In the genomic region with DNA sequence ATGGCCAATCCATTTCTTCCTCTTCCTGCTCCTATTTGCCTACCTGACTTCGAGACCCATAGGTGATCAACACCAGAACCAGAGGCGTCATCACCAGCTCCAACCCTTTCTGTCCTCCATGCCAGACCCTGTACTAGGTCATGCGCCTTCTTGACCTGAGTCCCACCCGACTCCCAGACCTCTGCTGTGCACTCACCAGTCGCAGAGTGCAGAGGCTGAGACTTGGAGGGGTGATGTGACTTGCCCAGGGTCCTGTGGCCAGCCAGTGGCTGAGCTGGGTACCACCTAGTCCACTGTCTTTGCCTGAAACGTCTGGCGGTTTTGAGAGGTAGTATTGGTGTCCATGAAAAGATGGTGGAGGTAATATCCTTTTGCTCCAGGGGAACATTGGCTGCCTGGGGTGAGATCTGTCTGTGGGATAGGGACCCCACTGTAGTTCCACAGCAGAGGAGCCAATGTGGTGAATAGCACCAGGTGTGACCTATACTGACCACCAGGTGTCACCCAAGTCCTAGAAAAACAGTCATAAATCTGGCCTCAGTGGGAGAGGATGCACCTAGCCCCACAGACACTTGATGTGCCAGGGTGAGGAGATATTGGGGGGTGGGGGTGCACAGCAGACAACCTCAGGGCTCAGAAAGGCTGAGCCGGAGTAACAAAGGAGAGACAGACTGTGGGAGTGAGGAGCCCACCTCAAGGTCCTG, we compare ENCODE assay signal across 7 mouse cellular contexts. TPM values are rescaled to one million over a fixed set of nuclear protein-coding genes. Genes with fewer than 3 reads are reported as not detected.
A peak's percentile ranks its signal among the peaks of the same experiment; 100 is the strongest.
DNase-seq lines count a peak whose midpoint lies in the region; ATAC-seq lines count a peak whose summit lies in the region.

No protein-coding gene starts in this region.

- WGBS in forebrain, embryonic 13.5 days: 56% methylated on average over 8 of the region's 8 CpGs

- peak; percentile 70; the same call in 1 of the 2 replicates for ATAC-seq in forebrain, embryonic 13.5 days

- H3K9ac ChIP-seq in forebrain, embryonic 13.5 days: no peak overlapping the region

- no peak overlapping the region for H3K27ac ChIP-seq in forebrain, embryonic 13.5 days

- H3K4me3 ChIP-seq in forebrain, embryonic 13.5 days: no peak overlapping the region

- no peak overlapping the region for H3K4me2 ChIP-seq in forebrain, embryonic 13.5 days

- H3K27me3 ChIP-seq in forebrain, embryonic 13.5 days: 0 out of 2 replicates have a peak, but pooled peaks cover 3% of the 10 kb centered on the region

- no peaks in the 10 kb centered on the region for H3K36me3 ChIP-seq in forebrain, embryonic 13.5 days (ENCODE audit: poor library complexity, severe bottlenecking)

- DNase-seq in ovary, postnatal 36 days (ENCODE audit: low spot score): peak; percentile 25
- DNase-seq in ovary, adult 18-20 months (ENCODE audit: low spot score): no peak
- DNase-seq in brain, adult 2 months (ENCODE audit: low read depth, low spot score): peak; percentile 75
- peak; percentile 68 for DNase-seq in kidney, adult 9 months
- peak; percentile 71 for DNase-seq in lung, postnatal 36 days
- DNase-seq in skeletal muscle tissue, adult 2 months (ENCODE audit: low read depth, low spot score): peak; percentile 29

- H3K9me3 ChIP-seq in forebrain, embryonic 13.5 days (replicated peaks): no peaks in the 10 kb centered on the region

- H3K4me1 ChIP-seq in forebrain, embryonic 13.5 days: peaks cover 11% of the 10 kb centered on the region; the same call in 1 of the 2 replicates

RNA-seq across cellular contexts. Expression of a gene that starts 8.9 kb away (rescaled TPM):
- polyA plus RNA-seq in forebrain, embryonic 13.5 days (2015; fragmentation: Nextera tagmentation; extraction: Ambion mirVana): not detected in 2 replicates

RNA-seq across cellular contexts. Expression of a gene that starts 11.6 kb away (rescaled TPM):
- polyA plus RNA-seq in forebrain, embryonic 13.5 days (2015; fragmentation: Nextera tagmentation; extraction: Ambion mirVana): 2.3 and 2.4 TPM in 2 replicates

RNA-seq across cellular contexts. Expression of a gene that starts 23.9 kb away (rescaled TPM):
- polyA plus RNA-seq in forebrain, embryonic 13.5 days (2015; fragmentation: Nextera tagmentation; extraction: Ambion mirVana): 0.15 and 0.55 TPM in 2 replicates

RNA-seq across cellular contexts. Expression of a gene that starts 27.0 kb away (rescaled TPM):
- 0.08 TPM in 1 of 2 replicates, not detected in the other for polyA plus RNA-seq in forebrain, embryonic 13.5 days (2015; fragmentation: Nextera tagmentation; extraction: Ambion mirVana)
